Mouse (Mus musculus) lung, postnatal 0 days (tissue): ENCODE data around the gene Btnl2. TPM values are rescaled to one million over a fixed set of nuclear protein-coding genes. Genes with fewer than 3 reads are reported as not detected.

Experiments
- ATAC-seq: fragments of 200-750 bp; cut with Nextera tagmentation; 2 replicates; pipeline ENCODE4 v1.8.0; 2017; ENCODE audit warnings: moderate library complexity
- DNase-seq: peaks from one replicate; pipeline ENCODE4 v3.0.0-alpha.2; 2016; ENCODE audit warnings: low spot score
- H3K27ac ChIP-seq: fragments of 300-500 bp; sonication (generic); 2 replicates; pipeline ENCODE4 v1.5.1; 2014; ENCODE audit warnings: antibody characterized with exemption, mild to moderate bottlenecking, low read length, mixed read lengths
- H3K27me3 ChIP-seq: fragments of 300-500 bp; sonication (generic); replicated peaks from 2 replicates; pipeline ENCODE4 v1.6.1; 2014; ENCODE audit warnings: low read length, mixed read lengths; ENCODE audit not compliant: insufficient read depth
- H3K36me3 ChIP-seq: fragments of 300-500 bp; sonication (generic); 2 replicates; pipeline ENCODE4 v1.6.1; 2014; ENCODE audit warnings: low read length, mixed read lengths; ENCODE audit not compliant: insufficient read depth
- H3K4me1 ChIP-seq: fragments of 300-500 bp; sonication (generic); 2 replicates; pipeline ENCODE4 v1.6.1; 2014; ENCODE audit warnings: antibody characterized with exemption, low read depth, low read length, mixed read lengths; ENCODE audit not compliant: insufficient read depth
- H3K4me2 ChIP-seq: fragments of 300-500 bp; sonication (generic); replicated peaks from 2 replicates; pipeline ENCODE4 v1.6.1; 2014; ENCODE audit warnings: low read depth, mild to moderate bottlenecking, low read length, moderate library complexity, mixed read lengths
- H3K4me3 ChIP-seq: fragments of 300-500 bp; sonication (generic); 2 replicates; pipeline ENCODE4 v1.5.1; 2014; ENCODE audit warnings: low read depth, low read length
- H3K9ac ChIP-seq: fragments of 300-500 bp; sonication (generic); replicated peaks from 2 replicates; pipeline ENCODE4 v1.6.1; 2014; ENCODE audit warnings: low read depth, mild to moderate bottlenecking
- H3K9me3 ChIP-seq: fragments of 300-500 bp; sonication (generic); 2 replicates; pipeline ENCODE4 v1.6.1; 2016; ENCODE audit warnings: low read length, mixed read lengths
- CTCF ChIP-seq: IDR thresholded peaks from 2 replicates; pipeline ENCODE4 v1.5.1; 2016; ENCODE audit warnings: antibody characterized with exemption, mild to moderate bottlenecking
- EP300 ChIP-seq: IDR thresholded peaks from 2 replicates; pipeline ENCODE4 v1.6.1; 2016; ENCODE audit warnings: antibody characterized with exemption, mild to moderate bottlenecking, control low read depth
- WGBS: fragments of 180-500 bp; shearing (Covaris S2); extraction: QIAGEN DNeasy Blood & Tissue Kit; methylation state at CpG from one replicate; pipeline ENCODE4 v1.1.7; 2014; 5-methylcytosine and 5-hydroxymethylcytosine counted together
- polyA plus RNA-seq: library from polyadenylated mRNA; unstranded; fragments of >200 nt; fragmentation: Nextera tagmentation; extraction: Ambion mirVana; gene quantifications from 2 replicates; pipeline ENCODE4 v1.2.1, GENCODE M21; 2015

Btnl2 gene
- polyA plus RNA-seq, 1 experiment from 2014 or later, result not detected

DNA sequence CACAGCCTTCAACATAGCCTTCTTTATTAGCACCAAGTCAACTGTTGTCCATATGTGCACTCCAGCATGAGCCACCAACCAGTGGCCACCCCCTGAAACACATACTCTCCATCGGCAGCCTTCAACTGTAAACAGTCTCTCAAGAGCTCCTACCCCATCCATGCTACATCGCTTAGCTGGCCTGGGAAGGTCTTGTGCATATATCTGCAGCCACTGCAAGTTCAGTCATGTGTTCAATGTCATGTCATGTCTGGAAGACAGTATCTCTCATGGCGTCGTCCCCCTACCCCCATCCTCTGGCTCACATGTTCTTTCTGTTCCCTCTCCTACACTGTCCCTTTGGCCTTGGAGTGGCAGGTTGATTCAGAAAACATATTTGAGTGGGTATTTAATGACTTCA is 9.7 kb upstream of the Btnl2 start:
- ATAC-seq, result no peak
- H3K27me3 ChIP-seq, result peaks cover 4% of the 10 kb centered on the region; the same call in 1 of the 2 replicates
- H3K27ac ChIP-seq, result no peak overlapping the region
- no peaks in the 10 kb centered on the region for H3K4me1 ChIP-seq
- no peak overlapping the region for H3K4me2 ChIP-seq
- H3K4me3 ChIP-seq, result no peak overlapping the region
- no peak for TF ChIP-seq EP300
- no peak for TF ChIP-seq CTCF
- no peaks in the 10 kb centered on the region for H3K9me3 ChIP-seq
- no peak overlapping the region for H3K9ac ChIP-seq
- WGBS, result 80% methylated on average over 4 of the region's 4 CpGs
- DNase-seq, result no peak
- H3K36me3 ChIP-seq, result no peaks in the 10 kb centered on the region

DNA sequence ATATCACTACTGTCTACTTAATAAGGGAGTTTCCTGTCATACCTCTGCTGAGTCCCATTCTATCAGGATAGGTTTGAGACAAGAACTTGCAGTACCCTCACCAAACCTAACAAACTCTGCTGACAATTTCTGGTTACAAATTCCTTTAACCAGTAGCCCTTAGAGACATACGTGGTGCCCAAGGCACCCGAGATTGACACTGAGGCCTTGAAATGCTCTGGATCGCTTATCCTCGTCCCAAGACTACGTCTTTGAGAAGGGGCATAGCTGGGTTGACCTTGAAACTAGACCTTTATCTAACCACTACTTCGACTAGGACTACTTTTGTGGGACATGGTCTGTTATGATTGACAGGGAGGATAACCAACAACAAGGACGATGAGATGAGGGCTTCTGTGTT is 9.1 kb upstream of the Btnl2 start:
- Histone ChIP-seq H3K9me3 (no peaks in the 10 kb centered on the region), H3K4me2 (no peak overlapping the region), H3K27me3 (peaks cover 4% of the 10 kb centered on the region; the same call in 1 of the 2 replicates), H3K27ac (no peak overlapping the region), H3K36me3 (no peaks in the 10 kb centered on the region), H3K9ac (no peak overlapping the region), H3K4me1 (no peaks in the 10 kb centered on the region), H3K4me3 (no peak overlapping the region)
- TF ChIP-seq EP300 (no peak), CTCF (no peak)
- ATAC-seq, result no peak
- WGBS, result 80% methylated on average over 7 of the region's 7 CpGs
- DNase-seq, result no peak

DNA sequence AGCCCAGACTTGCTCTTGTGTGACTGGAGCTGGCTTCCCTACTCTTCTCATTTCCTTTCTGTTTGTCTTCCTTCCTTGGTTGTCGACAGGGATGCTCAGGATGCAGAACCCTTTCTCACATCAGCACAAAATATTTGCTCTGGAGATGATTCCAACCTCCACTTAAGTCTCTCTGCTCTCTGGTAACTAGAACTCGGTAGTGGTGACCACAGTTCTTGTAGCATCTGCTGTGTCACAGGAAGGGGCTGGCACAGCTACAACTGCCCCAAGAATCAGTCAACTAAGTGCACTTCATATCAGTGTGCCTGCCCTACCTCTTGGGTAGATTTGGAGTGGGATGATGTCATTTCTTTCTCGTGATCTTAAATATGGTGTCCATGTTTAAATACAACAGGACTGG is 8.6 kb upstream of the Btnl2 start:
- no peak for TF ChIP-seq EP300
- TF ChIP-seq CTCF, result no peak
- no peaks in the 10 kb centered on the region for H3K4me1 ChIP-seq
- no peak for ATAC-seq
- no peaks in the 10 kb centered on the region for H3K9me3 ChIP-seq
- H3K9ac ChIP-seq, result no peak overlapping the region
- WGBS, result 47% methylated on average over 3 of the region's 3 CpGs
- H3K4me3 ChIP-seq, result no peak overlapping the region
- DNase-seq, result no peak
- peaks cover 4% of the 10 kb centered on the region; the same call in 1 of the 2 replicates for H3K27me3 ChIP-seq
- H3K36me3 ChIP-seq, result no peaks in the 10 kb centered on the region
- H3K4me2 ChIP-seq, result no peak overlapping the region
- no peak overlapping the region for H3K27ac ChIP-seq

DNA sequence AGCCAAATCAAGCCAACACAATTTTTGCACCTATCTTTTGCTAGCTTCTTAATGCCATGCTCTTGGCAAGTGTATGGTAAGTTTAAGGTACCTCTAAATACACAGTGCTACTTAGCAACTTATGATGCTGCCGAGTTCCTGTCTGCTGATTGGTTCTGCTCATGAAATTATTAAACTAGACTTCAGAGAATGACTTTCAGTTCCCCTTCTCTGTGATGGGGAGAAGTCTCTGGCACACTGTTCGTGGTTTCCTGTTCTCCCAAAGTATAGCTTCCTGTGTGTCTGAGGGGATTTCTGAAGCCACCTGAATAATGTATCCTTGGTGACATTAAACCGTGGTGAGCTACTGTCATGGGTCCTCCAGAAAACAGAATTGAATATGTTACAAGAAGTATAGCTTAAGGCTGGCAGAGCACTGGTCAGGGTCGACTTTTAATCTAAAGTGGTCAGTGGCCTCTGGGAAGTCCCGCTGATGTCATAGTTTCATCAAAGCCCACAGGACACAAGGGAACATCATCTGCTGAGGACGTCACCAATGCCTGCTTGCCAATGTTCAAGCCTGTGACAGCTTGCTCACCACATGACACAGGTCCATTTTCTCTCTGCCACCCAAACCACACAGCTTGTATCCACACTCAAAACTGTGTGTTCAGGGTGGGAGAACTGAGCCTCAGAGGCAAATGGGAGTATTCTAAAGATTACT is 6.9 kb upstream of the Btnl2 start:
- TF ChIP-seq EP300 (no peak), CTCF (no peak)
- peak; percentile 41 for DNase-seq
- H3K4me3 ChIP-seq, result no peak overlapping the region

DNA sequence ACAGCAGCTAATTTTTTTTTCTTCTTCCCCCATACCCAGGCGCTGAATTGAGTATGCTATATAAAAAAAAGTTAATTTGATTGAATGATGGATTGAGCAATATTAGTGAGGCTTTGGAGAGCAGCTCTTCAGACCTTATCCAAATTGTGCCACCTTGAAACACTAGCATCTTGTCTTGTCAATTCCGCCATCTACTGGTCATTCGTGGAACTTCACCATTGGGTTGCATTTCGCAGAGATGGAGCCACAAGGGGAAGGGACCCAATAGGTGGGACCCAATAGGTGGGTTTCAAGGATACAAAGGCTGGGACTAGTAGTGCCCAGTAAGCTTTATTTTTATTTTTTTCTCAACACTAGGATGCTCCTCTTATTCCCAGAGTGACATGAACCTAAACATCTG is 5.2 kb upstream of the Btnl2 start:
- H3K9me3 ChIP-seq, result no peaks in the 10 kb centered on the region
- 5% methylated on average over 4 of the region's 4 CpGs for WGBS
- H3K9ac ChIP-seq, result no peak overlapping the region
- H3K36me3 ChIP-seq, result no peaks in the 10 kb centered on the region
- DNase-seq, result peak; percentile 71
- H3K4me3 ChIP-seq, result no peak overlapping the region
- ATAC-seq, result no peak
- TF ChIP-seq EP300 (no peak), CTCF (peak; percentile 89)
- peaks cover 4% of the 10 kb centered on the region; the same call in 1 of the 2 replicates for H3K27me3 ChIP-seq
- no peaks in the 10 kb centered on the region for H3K4me1 ChIP-seq
- no peak overlapping the region for H3K27ac ChIP-seq
- no peak overlapping the region for H3K4me2 ChIP-seq

More for the DNA sequence above, 6.9 kb upstream of the Btnl2 start:
- 52% methylated on average over 6 of the region's 6 CpGs for WGBS
- Histone ChIP-seq H3K36me3 (no peaks in the 10 kb centered on the region), H3K9me3 (no peaks in the 10 kb centered on the region), H3K27ac (no peak overlapping the region), H3K9ac (no peak overlapping the region), H3K4me2 (no peak overlapping the region), H3K4me1 (no peaks in the 10 kb centered on the region), H3K27me3 (peaks cover 4% of the 10 kb centered on the region; the same call in 1 of the 2 replicates)
- ATAC-seq, result no peak; the same call in 1 of the 2 replicates

DNA sequence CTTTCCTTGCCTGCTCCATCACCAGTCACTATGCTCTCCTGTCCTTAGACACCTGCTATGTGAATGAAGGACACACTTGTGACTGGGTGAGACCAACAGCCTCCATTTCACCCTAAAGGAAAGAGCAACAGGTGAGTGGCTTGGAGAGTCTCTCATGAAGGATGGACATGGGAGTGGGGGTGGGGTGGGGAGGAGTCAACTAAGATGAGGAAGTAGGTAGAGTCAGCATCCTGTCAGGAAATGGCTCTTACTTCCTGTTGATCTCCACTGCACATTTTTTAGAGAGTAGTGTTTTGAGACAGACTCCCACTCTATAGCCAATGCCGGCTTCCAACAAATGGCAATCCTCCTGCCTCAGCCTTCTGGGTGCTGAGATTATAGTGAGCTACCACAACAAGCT is 318 bp downstream of the Btnl2 start:
- H3K4me2 ChIP-seq, result no peak overlapping the region
- peak; percentile 19 for DNase-seq
- 71% methylated on average over 1 of the region's 1 CpGs for WGBS
- H3K27ac ChIP-seq, result no peak overlapping the region
- TF ChIP-seq EP300, result no peak
- no peak for TF ChIP-seq CTCF
- no peaks in the 10 kb centered on the region for H3K4me1 ChIP-seq
- H3K9me3 ChIP-seq, result no peaks in the 10 kb centered on the region
- H3K36me3 ChIP-seq, result no peaks in the 10 kb centered on the region
- H3K9ac ChIP-seq, result no peak overlapping the region
- H3K4me3 ChIP-seq, result no peak overlapping the region
- ATAC-seq, result no peak
- no peaks in the 10 kb centered on the region for H3K27me3 ChIP-seq
